Mouse (Mus musculus) thymus, adult 2 months (tissue): ENCODE measurements around the gene Slc16a12.

Source experiments
- CTCF ChIP-seq: fragments of 200-500 bp; IDR thresholded peaks from 2 replicates; pipeline ENCODE4 v1.5.1; 2012; ENCODE audit warnings: mild to moderate bottlenecking, control low read depth, low read length, moderate library complexity, borderline replicate concordance; ENCODE audit not compliant: control insufficient read depth, poor library complexity, insufficient read depth; ENCODE audit errors: extremely low read depth
- POLR2A ChIP-seq: fragments of 200-500 bp; IDR thresholded peaks from 2 replicates; pipeline ENCODE4 v1.6.1; 2012; ENCODE audit warnings: mild to moderate bottlenecking, low read length, control low read depth, moderate library complexity; ENCODE audit not compliant: control insufficient read depth, poor library complexity, insufficient read depth; ENCODE audit errors: extremely low read depth

DNA sequence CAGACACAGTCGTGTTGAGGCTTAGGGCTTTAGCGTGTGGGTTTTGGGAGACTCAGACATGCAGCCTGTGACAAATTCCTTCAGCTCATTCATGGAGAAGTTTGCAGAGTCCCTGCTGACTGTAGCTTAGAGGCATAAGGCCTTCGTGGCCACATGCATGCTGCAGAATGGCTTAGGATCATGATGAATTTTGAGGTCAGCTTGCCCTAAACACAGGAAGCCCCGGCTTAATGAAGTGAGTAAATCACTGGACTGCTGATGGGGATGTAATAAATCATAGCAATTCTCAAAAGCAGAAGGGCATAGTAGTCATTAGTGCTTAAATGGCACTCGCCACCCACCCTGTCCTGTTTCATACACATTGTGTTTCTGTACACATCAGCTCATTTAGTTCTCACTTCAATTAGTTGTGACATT lies 32.8 kb downstream of the Slc16a12 start:
- no peak for TF ChIP-seq POLR2A
- TF ChIP-seq CTCF, result no peak
